In the genomic region with DNA sequence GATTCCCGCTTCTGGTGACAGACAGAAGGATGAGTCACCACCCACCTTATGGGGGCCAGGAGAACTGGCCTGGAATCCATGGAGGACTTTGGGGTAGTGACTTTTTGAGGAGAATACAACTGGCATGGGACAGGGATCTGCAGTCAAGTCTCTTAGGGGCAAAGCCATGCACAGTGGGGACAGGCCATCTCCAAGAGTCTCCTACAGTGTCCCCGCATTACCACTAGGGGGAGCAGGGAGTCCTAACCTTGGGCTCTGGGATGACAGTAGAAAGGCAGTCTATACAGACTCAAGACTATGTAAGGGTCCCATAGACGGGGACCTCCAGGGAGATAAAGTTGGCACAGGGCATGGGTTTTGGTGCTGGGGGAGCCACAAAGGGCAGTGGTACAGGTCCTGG, we compare ENCODE assay signal across 8 mouse cellular contexts. TPM values are rescaled to one million over a fixed set of nuclear protein-coding genes. Genes with fewer than 3 reads are reported as not detected.
DNase-seq lines count a peak whose midpoint lies in the region; ATAC-seq and TF ChIP-seq lines count a peak whose summit lies in the region.

No protein-coding gene starts in this region.

- H3K27ac ChIP-seq in liver, embryonic 14.5 days = no peak overlapping the region
- H3K27ac ChIP-seq in neural tube, embryonic 13.5 days (replicated peaks) = no peak overlapping the region

- no peak for TF ChIP-seq EP300 in liver, embryonic 14.5 days (IDR thresholded peaks at IDR 0.05; ENCODE audit: low read depth)

- no peak overlapping the region for H3K4me2 ChIP-seq in liver, embryonic 14.5 days (ENCODE audit: low read depth)
- no peak overlapping the region for H3K4me2 ChIP-seq in neural tube, embryonic 13.5 days

- no peaks in the 10 kb centered on the region for H3K36me3 ChIP-seq in liver, embryonic 14.5 days (replicated peaks; ENCODE audit: control insufficient read depth, insufficient read depth, low read depth)
- no peaks in the 10 kb centered on the region for H3K36me3 ChIP-seq in neural tube, embryonic 13.5 days

- H3K4me1 ChIP-seq in liver, embryonic 14.5 days (replicated peaks; ENCODE audit: control insufficient read depth in 2 of 2, insufficient read depth in 2 of 2, low read length in 1 of 2) = no peaks in the 10 kb centered on the region
- peaks cover 18% of the 10 kb centered on the region for H3K4me1 ChIP-seq in neural tube, embryonic 13.5 days (replicated peaks)

- WGBS in liver, embryonic 14.5 days (ENCODE audit: insufficient replicate concordance) = 27% methylated on average over 3 of the region's 3 CpGs
- WGBS in neural tube, embryonic 13.5 days = 34% methylated on average over 3 of the region's 3 CpGs

- no peak overlapping the region for H3K9ac ChIP-seq in liver, embryonic 14.5 days (replicated peaks)
- no peak overlapping the region for H3K9ac ChIP-seq in neural tube, embryonic 13.5 days

- no peaks in the 10 kb centered on the region for H3K9me3 ChIP-seq in liver, embryonic 14.5 days (ENCODE audit: control insufficient read depth, low read length)
- no peaks in the 10 kb centered on the region for H3K9me3 ChIP-seq in neural tube, embryonic 13.5 days

- ATAC-seq in liver, embryonic 14.5 days (ENCODE audit: insufficient read depth) = no peak
- ATAC-seq in neural tube, embryonic 13.5 days (ENCODE audit: low read depth) = peak; percentile 67

- H3K27me3 ChIP-seq in liver, embryonic 14.5 days (ENCODE audit: control insufficient read depth, insufficient read depth, low read length) = peaks cover 35% of the 10 kb centered on the region
- H3K27me3 ChIP-seq in neural tube, embryonic 13.5 days = peaks cover 48% of the 10 kb centered on the region

- no peak overlapping the region for H3K4me3 ChIP-seq in liver, embryonic 14.5 days (ENCODE audit: insufficient read depth in 1 of 2, low read depth in 2 of 2, low read length in 2 of 2)
- no peak overlapping the region for H3K4me3 ChIP-seq in neural tube, embryonic 13.5 days

- peak; percentile 30 to 62 for DNase-seq in CD8-positive naive resting alpha-beta T cell, adult 2 months (ENCODE audit: low read depth in 2 of 2, low spot score in 2 of 2)
- peak; percentile 43 for DNase-seq in adrenal gland, adult 8-10 months
- DNase-seq in embryo, embryonic 9.5 days (ENCODE audit: extremely low spot score) = peak; percentile 73
- peak; percentile 25 to 44 for DNase-seq in heart, adult 9 months (ENCODE audit: low spot score in 2 of 2)
- peak; percentile 67 for DNase-seq in kidney, adult 9 months
- peak; percentile 37 to 55 (median 42) for DNase-seq in liver, embryonic 14.5 days (ENCODE audit: low read depth in 3 of 3, low spot score in 3 of 3)
- DNase-seq in testis, postnatal 14 days (ENCODE audit: low spot score) = peak; percentile 41

- TF ChIP-seq CTCF in liver, embryonic 14.5 days (IDR thresholded peaks at IDR 0.05; ENCODE audit: low read depth) = peak; percentile 95

RNA-seq across cellular contexts. Expression of gene Klhl30, which starts 3.9 kb away (rescaled TPM):
- 1 to 10 TPM; 2.2 to 3.0 (median 2.5) TPM for total RNA-seq in adrenal gland, adult 8-10 months (2022)
- polyA plus RNA-seq in liver, embryonic 14.5 days (2012; rRNA removed) = 0.01 and 0.02 TPM in 2 replicates
- polyA plus RNA-seq in liver, embryonic 14.5 days (2014; fragmentation: Nextera tagmentation; extraction: Ambion mirVana) = not detected in 2 replicates
- polyA plus RNA-seq in neural tube, embryonic 13.5 days (2015; fragmentation: Nextera tagmentation; extraction: Ambion mirVana) = 0.25 and 0.37 TPM in 2 replicates

RNA-seq across cellular contexts. Expression of gene Erfe, which starts 19.3 kb away (rescaled TPM):
- total RNA-seq in adrenal gland, adult 8-10 months (2022) = 1 to 10 TPM; 1.7 to 8.3 (median 4.8) TPM
- 2.2 and 2.7 TPM in 2 replicates for polyA plus RNA-seq in liver, embryonic 14.5 days (2012; rRNA removed)
- 2.3 and 2.4 TPM in 2 replicates for polyA plus RNA-seq in liver, embryonic 14.5 days (2014; fragmentation: Nextera tagmentation; extraction: Ambion mirVana)
- 0.26 and 0.47 TPM in 2 replicates for polyA plus RNA-seq in neural tube, embryonic 13.5 days (2015; fragmentation: Nextera tagmentation; extraction: Ambion mirVana)

RNA-seq across cellular contexts. Expression of gene Espnl, which starts 25.0 kb away (rescaled TPM):
- total RNA-seq in adrenal gland, adult 8-10 months (2022) = under 1 TPM in 3 of 4 experiments, not detected in 1; 0.09 to 0.25 (median 0.21) TPM
- 0.01 and 0.03 TPM in 2 replicates for polyA plus RNA-seq in liver, embryonic 14.5 days (2012; rRNA removed)
- 0.01 TPM in 1 of 2 replicates, not detected in the other for polyA plus RNA-seq in liver, embryonic 14.5 days (2014; fragmentation: Nextera tagmentation; extraction: Ambion mirVana)
- 0.06 and 0.24 TPM in 2 replicates for polyA plus RNA-seq in neural tube, embryonic 13.5 days (2015; fragmentation: Nextera tagmentation; extraction: Ambion mirVana)

RNA-seq across cellular contexts. Expression of gene Scly, which starts 48.8 kb away (rescaled TPM):
- total RNA-seq in adrenal gland, adult 8-10 months (2022) = 10 to 100 TPM; 31.4 to 42.7 (median 35.8) TPM
- 20.7 and 21.0 TPM in 2 replicates for polyA plus RNA-seq in liver, embryonic 14.5 days (2012; rRNA removed)
- polyA plus RNA-seq in liver, embryonic 14.5 days (2014; fragmentation: Nextera tagmentation; extraction: Ambion mirVana) = 21.0 and 22.6 TPM in 2 replicates
- polyA plus RNA-seq in neural tube, embryonic 13.5 days (2015; fragmentation: Nextera tagmentation; extraction: Ambion mirVana) = 11.8 and 12.8 TPM in 2 replicates

RNA-seq across cellular contexts. Expression of gene Ilkap, which starts 51.7 kb away (rescaled TPM):
- total RNA-seq in adrenal gland, adult 8-10 months (2022) = 100 to 1,000 TPM in 3 of 4 experiments, 10 to 100 TPM in 1; 89.4 to 138 (median 108) TPM
- polyA plus RNA-seq in liver, embryonic 14.5 days (2012; rRNA removed) = 30.9 and 46.0 TPM in 2 replicates
- polyA plus RNA-seq in liver, embryonic 14.5 days (2014; fragmentation: Nextera tagmentation; extraction: Ambion mirVana) = 62.1 and 65.8 TPM in 2 replicates
- polyA plus RNA-seq in neural tube, embryonic 13.5 days (2015; fragmentation: Nextera tagmentation; extraction: Ambion mirVana) = 138 and 141 TPM in 2 replicates
